Mouse (Mus musculus): ENCODE data around the gene Clybl. TPM values are rescaled to one million over a fixed set of nuclear protein-coding genes. Genes with fewer than 3 reads are reported as not detected.

Clybl gene
- polyA plus RNA-seq, 1 experiment from 2014 or later: 17.2 TPM

DNA sequence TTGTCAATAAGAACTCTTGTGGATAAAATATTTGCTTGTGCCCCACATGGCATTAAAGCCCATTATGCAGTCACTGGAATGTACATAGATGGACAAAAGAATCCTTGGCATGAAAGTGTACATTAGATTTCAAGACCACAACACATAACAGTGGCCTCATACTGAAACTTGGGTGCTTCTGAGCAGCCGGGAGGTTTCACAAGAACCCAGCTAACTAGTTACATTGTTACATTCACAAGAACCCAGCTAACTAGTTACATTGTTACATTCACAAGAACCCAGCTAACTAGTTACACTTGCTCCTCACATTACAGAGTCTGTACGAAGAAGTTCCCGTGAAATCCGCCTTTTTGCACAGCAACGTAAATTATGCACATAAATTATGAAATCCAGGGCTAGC is 200.8 kb downstream of the Clybl start:
- Histone ChIP-seq H3K36me3 (ENCODE audit: control insufficient read depth, insufficient read depth, low read length) (no peaks in the 10 kb centered on the region), H3K4me2 (ENCODE audit: low read length) (no peak overlapping the region), H3K4me1 (ENCODE audit: control insufficient read depth, insufficient read depth, low read length) (no peaks in the 10 kb centered on the region), H3K4me3 (replicated peaks; ENCODE audit: low read depth, low read length) (no peak overlapping the region), H3K9me3 (ENCODE audit: control insufficient read depth, low read length) (no peaks in the 10 kb centered on the region), H3K27ac (replicated peaks; ENCODE audit: low read depth, low read length) (no peak overlapping the region; the same call in 1 of the 2 replicates), H3K27me3 (ENCODE audit: control insufficient read depth, insufficient read depth, low read length) (peaks cover 76% of the 10 kb centered on the region), H3K9ac (replicated peaks; ENCODE audit: low read length) (no peak overlapping the region)
- WGBS: 15% methylated on average over 5 of the region's 5 CpGs
- ATAC-seq (ENCODE audit: low FRiP score, low TSS enrichment) (no peak), DNase-seq (no peak)

DNA sequence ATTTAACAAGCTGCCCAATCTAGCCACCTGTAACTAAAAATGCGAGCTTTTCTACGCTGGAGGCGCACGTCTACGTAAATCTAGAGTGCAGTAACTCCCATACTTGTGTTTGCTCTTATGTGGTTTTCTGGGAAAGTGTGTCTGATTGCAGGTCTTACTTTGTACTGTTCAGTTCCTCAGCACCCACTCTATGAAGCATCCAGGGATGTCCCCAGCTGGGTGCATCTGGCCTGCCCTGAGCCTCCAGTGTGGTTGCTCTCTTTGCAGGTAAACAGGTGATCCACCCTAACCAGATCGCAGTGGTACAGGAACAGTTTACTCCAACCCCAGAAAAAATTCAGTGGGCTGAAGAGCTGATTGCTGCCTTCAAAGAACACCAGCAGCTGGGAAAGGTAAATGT is 202.4 kb downstream of the Clybl start:
- Histone ChIP-seq H3K9me3 (ENCODE audit: control insufficient read depth, low read length) (no peaks in the 10 kb centered on the region), H3K4me1 (ENCODE audit: control insufficient read depth, insufficient read depth, low read length) (no peaks in the 10 kb centered on the region), H3K4me3 (replicated peaks; ENCODE audit: low read depth, low read length) (no peak overlapping the region), H3K27ac (replicated peaks; ENCODE audit: low read depth, low read length) (no peak overlapping the region), H3K9ac (replicated peaks; ENCODE audit: low read length) (no peak overlapping the region), H3K36me3 (ENCODE audit: control insufficient read depth, insufficient read depth, low read length) (no peaks in the 10 kb centered on the region), H3K4me2 (ENCODE audit: low read length) (no peak overlapping the region), H3K27me3 (ENCODE audit: control insufficient read depth, insufficient read depth, low read length) (peaks cover 67% of the 10 kb centered on the region)
- ATAC-seq (ENCODE audit: low FRiP score, low TSS enrichment) (no peak), DNase-seq (no peak)
- 88% methylated on average over 6 of the region's 6 CpGs for WGBS

DNA sequence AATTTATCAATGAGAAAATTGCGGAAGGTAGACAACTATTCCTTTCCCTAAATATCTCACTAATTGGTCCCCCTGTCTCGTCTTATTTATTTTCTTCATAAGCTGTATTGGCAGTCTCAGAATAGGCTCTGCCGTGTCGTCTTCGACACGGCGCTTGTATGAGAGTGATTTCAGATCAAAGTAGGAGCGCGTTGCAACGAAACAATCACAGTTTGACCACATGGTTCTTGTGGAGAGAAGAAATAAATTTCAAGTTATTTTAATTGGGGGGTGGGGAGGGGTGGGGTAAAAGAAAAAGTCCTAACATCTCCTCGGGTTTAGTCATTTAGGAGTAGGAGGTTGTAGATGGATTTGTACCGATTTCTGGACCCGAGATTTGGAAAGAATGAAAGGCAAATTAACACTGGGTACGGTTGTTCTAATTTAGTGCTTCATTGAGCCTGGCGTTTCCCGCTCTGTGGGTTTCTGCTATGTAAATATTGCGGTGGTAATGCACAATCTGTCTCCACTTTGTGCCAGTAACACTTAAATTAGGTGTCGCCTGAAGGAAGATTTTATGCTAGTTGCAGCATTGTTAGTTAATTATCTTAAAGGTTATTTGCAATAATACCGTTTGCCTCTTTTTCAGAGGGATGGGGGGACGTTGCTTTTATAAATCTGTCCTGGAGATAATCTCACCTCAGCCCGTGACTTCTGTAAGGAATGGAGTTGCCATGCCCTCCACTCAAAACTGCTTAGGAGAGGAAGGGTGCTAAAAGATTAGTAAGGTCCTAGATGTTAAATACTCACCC is 203.1 kb downstream of the Clybl start:
- H3K4me3 ChIP-seq (replicated peaks; ENCODE audit: low read depth, low read length): no peak overlapping the region
- no peaks in the 10 kb centered on the region for H3K4me1 ChIP-seq (ENCODE audit: control insufficient read depth, insufficient read depth, low read length)
- 20% methylated on average over 21 of the region's 21 CpGs for WGBS
- H3K9ac ChIP-seq (replicated peaks; ENCODE audit: low read length): no peak overlapping the region
- DNase-seq (no peak), ATAC-seq (ENCODE audit: low FRiP score, low TSS enrichment) (no peak)
- no peaks in the 10 kb centered on the region for H3K36me3 ChIP-seq (ENCODE audit: control insufficient read depth, insufficient read depth, low read length)
- H3K4me2 ChIP-seq (ENCODE audit: low read length): peak overlapping the region; percentile 7
- no peaks in the 10 kb centered on the region for H3K9me3 ChIP-seq (ENCODE audit: control insufficient read depth, low read length)
- no peak overlapping the region for H3K27ac ChIP-seq (replicated peaks; ENCODE audit: low read depth, low read length)
- peaks cover 67% of the 10 kb centered on the region for H3K27me3 ChIP-seq (ENCODE audit: control insufficient read depth, insufficient read depth, low read length)

DNA sequence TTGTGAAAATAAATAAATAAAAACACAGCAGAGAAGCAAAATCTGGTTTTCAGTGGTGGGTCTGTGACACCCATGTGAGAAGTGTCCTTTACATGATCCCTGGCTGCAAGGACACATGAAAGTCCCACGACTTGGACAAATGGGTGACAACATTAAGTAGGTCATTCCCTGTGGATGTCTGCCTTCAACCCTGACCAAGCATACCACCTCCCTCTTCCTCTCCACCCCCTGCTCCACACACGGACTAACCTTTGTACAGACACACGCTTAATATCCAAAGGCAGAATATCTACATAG is 203.7 kb downstream of the Clybl start:
- no peak for DNase-seq
- H3K27me3 ChIP-seq (ENCODE audit: control insufficient read depth, insufficient read depth, low read length): peaks cover 67% of the 10 kb centered on the region
- no peaks in the 10 kb centered on the region for H3K9me3 ChIP-seq (ENCODE audit: control insufficient read depth, low read length)
- no peaks in the 10 kb centered on the region for H3K36me3 ChIP-seq (ENCODE audit: control insufficient read depth, insufficient read depth, low read length)
- 75% methylated on average over 3 of the region's 3 CpGs for WGBS
- ATAC-seq (ENCODE audit: low FRiP score, low TSS enrichment): no peak
- H3K4me2 ChIP-seq (ENCODE audit: low read length): peak overlapping the region; percentile 7
- no peaks in the 10 kb centered on the region for H3K4me1 ChIP-seq (ENCODE audit: control insufficient read depth, insufficient read depth, low read length)
- no peak overlapping the region for H3K4me3 ChIP-seq (replicated peaks; ENCODE audit: low read depth, low read length)
- no peak overlapping the region for H3K27ac ChIP-seq (replicated peaks; ENCODE audit: low read depth, low read length)
- H3K9ac ChIP-seq (replicated peaks; ENCODE audit: low read length): no peak overlapping the region

DNA sequence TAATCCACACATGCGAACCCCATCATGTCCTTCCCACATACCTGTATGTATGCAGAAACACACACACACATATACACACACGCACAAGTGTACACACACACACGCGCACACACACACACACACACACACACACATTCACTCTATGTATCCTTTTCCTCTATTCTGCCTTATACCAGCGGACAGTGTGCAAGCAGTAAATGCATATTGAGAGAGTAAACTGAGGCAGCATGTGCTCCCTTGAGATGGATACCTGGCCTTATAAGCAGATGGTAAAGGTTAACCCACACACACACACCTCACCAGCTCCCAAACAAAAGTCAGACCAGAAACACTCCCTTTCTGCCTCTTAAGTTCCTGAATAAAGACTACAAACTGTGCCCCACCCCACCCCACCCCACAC is 204.3 kb downstream of the Clybl start:
- ATAC-seq (ENCODE audit: low FRiP score, low TSS enrichment) (no peak), DNase-seq (no peak)
- Histone ChIP-seq H3K9ac (replicated peaks; ENCODE audit: low read length) (no peak overlapping the region), H3K4me2 (ENCODE audit: low read length) (no peak overlapping the region), H3K4me3 (replicated peaks; ENCODE audit: low read depth, low read length) (no peak overlapping the region), H3K27me3 (ENCODE audit: control insufficient read depth, insufficient read depth, low read length) (peaks cover 66% of the 10 kb centered on the region), H3K36me3 (ENCODE audit: control insufficient read depth, insufficient read depth, low read length) (no peaks in the 10 kb centered on the region), H3K9me3 (ENCODE audit: control insufficient read depth, low read length) (no peaks in the 10 kb centered on the region), H3K27ac (replicated peaks; ENCODE audit: low read depth, low read length) (no peak overlapping the region), H3K4me1 (ENCODE audit: control insufficient read depth, insufficient read depth, low read length) (no peaks in the 10 kb centered on the region)
- 99% methylated on average over 5 of the region's 5 CpGs for WGBS

DNA sequence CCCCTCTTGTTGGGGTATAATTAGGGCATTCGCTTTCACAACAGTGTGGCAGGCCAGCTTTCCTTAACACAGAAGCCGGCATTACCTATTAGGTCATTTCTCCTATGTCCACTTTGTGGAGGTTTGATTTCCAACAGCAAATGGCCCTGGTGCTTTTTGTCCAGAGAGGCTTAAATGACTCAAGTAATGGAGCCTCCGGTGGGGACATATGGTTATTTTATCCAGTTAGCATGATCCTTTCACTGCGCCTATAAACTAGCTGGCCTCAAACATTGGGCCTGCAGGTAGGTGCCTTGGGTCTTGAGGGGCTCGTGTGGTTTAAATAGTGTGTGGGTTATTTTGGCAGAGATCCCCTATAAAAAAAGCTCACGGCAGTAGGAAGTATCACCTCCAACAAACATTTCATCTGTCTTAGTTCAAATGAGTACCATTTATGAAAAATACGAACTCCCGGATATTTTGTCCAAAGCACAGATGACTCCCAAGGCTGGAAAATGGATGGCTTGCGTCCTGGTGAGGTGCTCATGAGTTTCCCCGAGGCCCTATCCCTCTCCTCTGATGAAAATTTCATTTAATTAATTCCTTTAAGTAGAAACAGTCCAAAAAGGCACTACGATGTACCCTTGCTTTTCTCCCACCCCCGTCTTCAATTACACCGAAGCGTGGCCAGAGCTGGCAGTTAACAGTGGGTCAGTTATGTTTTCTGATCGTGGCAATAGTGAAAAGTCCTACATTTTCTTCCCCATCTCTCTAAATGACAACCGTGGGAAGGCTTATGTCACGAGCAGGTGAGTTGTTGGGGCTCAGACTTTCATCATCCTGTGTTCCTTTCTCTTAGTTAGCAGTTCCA is 205.0 kb downstream of the Clybl start:
- Histone ChIP-seq H3K36me3 (ENCODE audit: control insufficient read depth, insufficient read depth, low read length) (no peaks in the 10 kb centered on the region), H3K4me1 (ENCODE audit: control insufficient read depth, insufficient read depth, low read length) (no peaks in the 10 kb centered on the region), H3K4me2 (ENCODE audit: low read length) (no peak overlapping the region), H3K4me3 (replicated peaks; ENCODE audit: low read depth, low read length) (no peak overlapping the region), H3K9me3 (ENCODE audit: control insufficient read depth, low read length) (no peaks in the 10 kb centered on the region), H3K27me3 (ENCODE audit: control insufficient read depth, insufficient read depth, low read length) (peaks cover 61% of the 10 kb centered on the region), H3K27ac (replicated peaks; ENCODE audit: low read depth, low read length) (no peak overlapping the region), H3K9ac (replicated peaks; ENCODE audit: low read length) (no peak overlapping the region)
- DNase-seq (no peak), ATAC-seq (ENCODE audit: low FRiP score, low TSS enrichment) (no peak)
- 84% methylated on average over 17 of the region's 17 CpGs for WGBS

DNA sequence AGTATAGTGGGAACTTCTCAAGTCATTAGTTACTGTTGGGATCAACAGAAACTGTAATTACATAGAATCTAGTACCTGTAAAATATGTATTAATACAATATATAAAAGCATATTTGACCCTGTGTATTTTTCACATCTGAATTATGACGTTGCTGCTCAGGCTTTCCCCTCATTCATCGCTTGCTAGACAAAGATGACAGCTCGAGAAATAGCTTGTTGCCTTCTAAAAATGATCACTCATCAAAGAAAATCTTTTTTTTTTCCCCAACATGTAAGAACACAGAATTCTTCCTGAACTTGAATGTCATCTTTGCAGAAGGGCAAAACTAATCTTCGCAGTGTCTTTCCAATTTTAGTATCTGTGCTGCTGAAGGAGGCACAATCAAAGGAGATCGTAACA is 206.3 kb downstream of the Clybl start:
- Histone ChIP-seq H3K36me3 (ENCODE audit: control insufficient read depth, insufficient read depth, low read length) (no peaks in the 10 kb centered on the region), H3K4me2 (ENCODE audit: low read length) (no peak overlapping the region), H3K27me3 (ENCODE audit: control insufficient read depth, insufficient read depth, low read length) (peaks cover 65% of the 10 kb centered on the region), H3K4me1 (ENCODE audit: control insufficient read depth, insufficient read depth, low read length) (no peaks in the 10 kb centered on the region), H3K9me3 (ENCODE audit: control insufficient read depth, low read length) (no peaks in the 10 kb centered on the region), H3K9ac (replicated peaks; ENCODE audit: low read length) (no peak overlapping the region), H3K4me3 (replicated peaks; ENCODE audit: low read depth, low read length) (no peak overlapping the region), H3K27ac (replicated peaks; ENCODE audit: low read depth, low read length) (no peak overlapping the region)
- WGBS: 81% methylated on average over 5 of the region's 5 CpGs
- ATAC-seq (ENCODE audit: low FRiP score, low TSS enrichment) (no peak), DNase-seq (no peak)

DNA sequence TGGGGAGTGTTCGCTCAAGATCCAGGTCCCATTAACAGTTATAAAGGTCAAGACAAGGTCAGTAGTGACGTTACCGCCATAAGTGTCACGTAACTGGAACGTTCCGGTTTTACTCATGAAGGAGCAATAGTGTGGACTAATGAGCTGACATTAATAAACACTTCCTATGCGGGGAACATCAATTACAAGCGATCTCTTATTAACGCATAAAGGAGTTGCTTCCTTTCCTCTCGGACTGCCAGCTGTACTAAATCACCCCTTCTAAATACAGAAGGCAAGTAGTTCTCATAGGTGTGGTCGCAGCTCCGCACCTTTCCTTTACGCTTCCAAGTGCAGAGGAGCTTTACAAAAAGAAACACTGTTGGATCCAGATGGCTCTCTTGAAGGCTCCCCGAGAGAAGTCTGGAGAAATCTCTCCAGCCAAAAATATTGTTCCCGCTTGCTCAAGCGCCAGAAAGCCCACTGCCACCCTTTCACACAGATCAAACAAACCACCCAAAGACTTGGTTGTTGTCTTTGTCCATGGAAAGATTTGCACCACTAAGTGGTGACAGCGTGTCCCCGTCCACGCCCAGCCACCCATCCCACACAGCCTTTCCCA is 207.0 kb downstream of the Clybl start:
- H3K36me3 ChIP-seq (ENCODE audit: control insufficient read depth, insufficient read depth, low read length): no peaks in the 10 kb centered on the region
- ATAC-seq (ENCODE audit: low FRiP score, low TSS enrichment) (no peak), DNase-seq (no peak)
- no peak overlapping the region for H3K9ac ChIP-seq (replicated peaks; ENCODE audit: low read length)
- 57% methylated on average over 19 of the region's 19 CpGs for WGBS
- no peak overlapping the region for H3K27ac ChIP-seq (replicated peaks; ENCODE audit: low read depth, low read length)
- no peak overlapping the region for H3K4me2 ChIP-seq (ENCODE audit: low read length)
- no peaks in the 10 kb centered on the region for H3K4me1 ChIP-seq (ENCODE audit: control insufficient read depth, insufficient read depth, low read length)
- H3K4me3 ChIP-seq (replicated peaks; ENCODE audit: low read depth, low read length): no peak overlapping the region
- H3K9me3 ChIP-seq (ENCODE audit: control insufficient read depth, low read length): no peaks in the 10 kb centered on the region
- peaks cover 65% of the 10 kb centered on the region for H3K27me3 ChIP-seq (ENCODE audit: control insufficient read depth, insufficient read depth, low read length)

All from midbrain, embryonic 14.5 days (tissue).